Mouse (Mus musculus): ENCODE results near the gene Helb.

The Helb gene

DNA sequence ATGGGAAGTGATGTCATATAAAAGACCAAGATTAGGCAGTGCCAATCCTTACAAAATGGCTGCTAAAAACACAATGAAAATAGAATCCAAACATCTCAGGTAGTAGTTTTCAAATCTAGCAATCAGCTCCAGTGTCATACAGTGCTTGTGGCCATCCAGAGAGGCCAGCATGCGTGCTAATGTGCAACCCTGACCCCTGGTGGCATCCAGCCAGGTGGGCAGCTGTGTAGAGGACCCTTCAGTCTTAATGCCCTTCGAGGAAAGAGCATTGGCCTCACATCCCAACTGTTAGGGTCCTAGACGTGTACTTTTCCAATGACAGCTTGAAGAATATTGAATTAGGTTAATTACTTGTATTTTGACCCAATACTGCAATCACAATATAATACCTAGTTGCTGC lies 34.9 kb downstream of the Helb start:
- no peak for DNase-seq

DNA sequence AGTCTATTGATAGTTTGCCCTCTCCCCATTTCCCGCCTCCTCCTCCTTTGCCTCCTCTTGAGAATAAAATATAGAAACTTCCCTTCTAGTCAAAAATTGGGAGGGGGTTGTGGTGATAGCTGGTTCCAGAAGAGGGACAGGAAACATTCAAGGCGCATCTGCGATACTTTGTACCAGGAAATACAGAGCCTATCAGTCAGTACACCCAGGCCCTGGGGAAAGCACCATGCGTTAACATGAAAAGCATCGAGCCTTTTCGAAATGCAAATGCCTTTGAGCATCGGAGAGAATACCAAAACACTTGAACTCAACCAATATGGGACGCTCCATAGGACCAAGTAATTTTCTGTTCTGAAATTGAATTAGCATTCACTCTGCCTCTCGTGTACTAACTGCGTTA lies 46.5 kb downstream of the Helb start:
- DNase-seq, result no peak

DNA sequence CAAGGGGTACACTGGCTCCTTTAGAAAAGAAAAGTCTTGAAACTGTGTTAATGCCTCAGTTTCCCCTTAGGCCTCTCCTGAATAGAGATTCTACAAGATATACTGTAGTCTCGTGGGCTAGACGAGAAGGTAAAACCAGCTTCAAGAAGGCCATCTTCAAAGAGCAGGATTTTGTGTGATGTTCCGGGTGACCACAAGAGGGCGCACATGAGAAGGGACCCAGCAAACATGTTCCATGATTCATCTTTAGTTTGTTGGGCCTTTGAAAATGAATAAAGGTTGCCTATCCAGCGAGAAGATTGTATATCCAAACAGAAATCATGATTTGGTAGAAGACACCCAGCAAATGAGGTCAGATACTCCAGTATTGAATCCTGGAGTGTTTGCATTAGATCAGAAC lies 48.4 kb downstream of the Helb start:
- DNase-seq, result peak; percentile 57

DNA sequence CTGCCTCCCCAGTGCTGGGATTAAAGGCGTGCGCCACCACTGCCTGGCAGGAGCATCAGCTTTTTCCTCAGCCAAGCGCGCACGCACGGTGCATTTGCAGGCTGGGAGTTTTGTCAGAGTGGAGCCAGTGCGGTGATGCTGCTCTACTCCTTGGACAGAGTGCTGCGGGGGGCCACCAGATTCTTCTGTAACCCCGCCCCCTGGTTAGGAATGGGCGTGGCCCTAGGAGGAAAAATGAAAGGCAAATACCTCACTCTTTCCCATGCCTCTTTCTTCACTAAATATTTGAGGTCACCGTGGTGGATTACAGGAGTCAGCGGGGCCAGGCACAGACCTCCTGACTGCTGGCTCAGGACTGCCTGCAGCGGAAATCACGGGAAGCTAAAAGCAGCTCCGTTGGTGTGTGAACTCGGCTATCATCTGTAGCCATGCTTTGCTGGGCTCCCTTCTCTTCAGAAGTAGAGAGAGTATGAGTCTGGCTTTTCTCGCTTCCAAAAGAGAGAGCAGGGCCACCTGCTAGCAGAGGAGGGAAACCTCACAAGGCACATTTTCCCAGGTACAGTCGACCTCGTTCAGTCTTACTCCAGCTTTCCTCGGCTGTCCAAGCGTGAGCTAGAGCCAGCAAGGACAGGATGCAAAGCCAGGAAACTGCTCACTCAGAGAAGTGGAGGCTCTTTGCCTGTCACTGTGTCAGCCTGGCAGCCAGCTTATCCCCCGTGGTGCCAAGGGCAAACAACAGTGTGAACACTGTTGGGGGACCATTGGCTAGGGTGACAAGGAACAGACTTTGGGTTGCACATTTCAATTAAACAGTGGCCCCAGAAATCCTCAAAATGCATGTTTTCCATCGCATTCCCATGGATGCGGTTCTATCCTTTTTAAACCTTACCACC lies 51.3 kb downstream of the Helb start:
- DNase-seq, result no peak

DNA sequence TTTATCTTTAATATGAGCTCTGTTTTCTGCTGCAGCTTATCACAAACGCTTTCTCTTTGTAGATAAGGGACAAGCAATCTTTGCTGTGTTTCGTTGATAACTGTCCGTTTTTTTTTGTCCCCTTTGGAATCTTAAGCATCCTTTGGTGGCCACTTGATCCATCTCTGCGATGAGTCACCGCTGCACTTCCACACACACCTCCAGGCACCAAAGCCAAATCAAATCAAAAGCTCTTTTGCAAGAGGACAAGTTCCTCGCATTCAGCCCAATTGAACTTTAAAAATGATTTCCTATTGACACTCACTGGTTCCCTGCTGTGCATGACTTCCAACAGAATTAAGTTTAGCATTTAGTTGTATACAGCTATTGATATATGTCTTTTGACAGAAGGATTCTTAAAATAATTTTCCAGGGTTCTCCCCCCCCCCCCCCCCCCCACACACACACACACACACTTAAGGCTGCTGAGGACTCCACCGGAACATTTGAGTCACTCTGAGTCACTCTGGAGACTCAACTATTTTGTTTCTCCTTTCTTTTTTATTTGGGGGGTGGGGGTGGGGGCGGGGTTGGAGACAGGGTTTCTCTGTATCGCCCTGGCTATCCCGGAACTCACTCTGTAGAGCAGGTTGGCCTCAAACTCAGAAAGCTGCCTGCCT lies 52.1 kb downstream of the Helb start:
- no peak for DNase-seq

DNA sequence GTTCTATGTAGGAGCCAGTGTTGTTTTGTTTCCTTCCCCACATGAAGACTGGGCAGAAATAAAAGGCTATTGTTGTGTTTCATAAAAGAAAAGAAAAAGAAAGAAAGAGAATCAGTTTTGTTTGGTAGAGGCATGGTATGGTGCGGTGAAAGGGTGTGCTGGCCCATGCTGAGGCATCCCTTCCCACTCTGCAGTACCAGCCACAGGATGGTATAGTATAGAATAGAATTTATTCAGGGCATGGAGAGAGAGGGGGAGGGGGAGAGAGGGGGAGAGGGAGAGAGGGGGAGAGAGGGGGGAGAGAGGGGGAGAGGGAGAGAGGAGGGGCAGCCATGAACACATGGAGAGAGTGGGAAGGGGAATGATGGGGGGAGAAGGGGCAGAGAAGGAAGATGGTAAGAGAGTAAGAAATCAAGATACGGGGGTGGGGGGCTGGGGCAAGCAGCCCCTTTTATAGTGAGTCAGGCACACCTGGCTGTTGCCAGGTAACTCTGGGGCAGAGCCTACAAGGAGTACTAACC lies 68.0 kb downstream of the Helb start:
- no peak for DNase-seq

DNA sequence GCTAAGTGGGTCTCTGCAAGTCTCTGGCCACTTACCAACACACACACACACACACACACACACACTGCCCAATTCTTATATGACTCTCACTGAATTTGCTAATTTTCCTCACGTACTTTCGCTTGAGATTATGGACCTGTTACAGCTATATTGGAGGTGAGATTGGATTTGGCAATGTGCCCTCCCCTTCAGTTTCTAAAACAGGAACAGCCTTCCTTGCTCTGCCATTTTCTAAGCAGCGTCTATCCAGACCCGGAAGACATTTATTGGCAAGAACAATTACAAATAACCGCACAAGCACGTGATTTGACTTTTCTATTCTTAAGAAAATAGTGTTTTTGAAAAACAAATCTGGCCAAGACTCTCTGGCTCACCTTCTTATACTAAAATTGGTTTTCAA lies 68.5 kb downstream of the Helb start:
- no peak for DNase-seq

DNA sequence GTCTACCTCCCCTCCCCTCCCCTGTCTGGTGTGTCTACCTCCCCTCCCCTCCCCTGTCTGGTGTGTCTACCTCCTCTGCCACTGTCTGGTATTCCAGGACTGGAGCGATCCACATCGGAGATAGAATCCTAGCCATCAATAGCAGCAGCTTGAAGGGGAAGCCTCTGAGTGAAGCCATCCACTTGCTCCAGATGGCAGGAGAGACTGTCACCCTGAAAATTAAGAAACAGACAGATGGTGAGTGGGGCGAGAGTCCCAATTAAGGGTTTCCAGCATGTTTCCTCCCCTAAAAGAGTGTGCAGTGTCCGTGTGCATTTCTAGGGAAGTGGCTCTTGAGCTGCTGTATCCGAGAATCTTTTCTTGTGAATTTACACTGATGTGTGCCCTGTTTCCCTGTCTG lies 74.6 kb downstream of the Helb start:
- DNase-seq, result no peak

DNA sequence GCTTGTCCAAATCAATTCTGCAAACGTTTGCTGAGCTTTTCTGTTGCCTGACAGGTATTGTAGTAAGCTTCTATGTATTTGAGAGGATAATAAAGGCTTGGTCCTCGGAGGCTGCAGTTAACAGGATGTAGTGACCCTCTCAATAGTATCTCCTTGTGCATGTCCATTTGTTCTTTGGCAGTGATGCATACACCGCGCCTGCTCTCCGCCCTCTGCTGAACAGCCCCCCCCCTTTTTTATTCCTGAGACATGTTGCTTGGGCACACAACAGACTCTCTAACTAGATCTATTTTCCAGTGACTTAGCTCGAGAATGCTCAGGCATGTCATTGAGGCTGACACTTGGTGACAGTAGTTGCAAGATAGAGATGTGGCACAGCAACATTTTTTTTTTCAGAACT lies 77.0 kb downstream of the Helb start:
- no peak for DNase-seq

DNA sequence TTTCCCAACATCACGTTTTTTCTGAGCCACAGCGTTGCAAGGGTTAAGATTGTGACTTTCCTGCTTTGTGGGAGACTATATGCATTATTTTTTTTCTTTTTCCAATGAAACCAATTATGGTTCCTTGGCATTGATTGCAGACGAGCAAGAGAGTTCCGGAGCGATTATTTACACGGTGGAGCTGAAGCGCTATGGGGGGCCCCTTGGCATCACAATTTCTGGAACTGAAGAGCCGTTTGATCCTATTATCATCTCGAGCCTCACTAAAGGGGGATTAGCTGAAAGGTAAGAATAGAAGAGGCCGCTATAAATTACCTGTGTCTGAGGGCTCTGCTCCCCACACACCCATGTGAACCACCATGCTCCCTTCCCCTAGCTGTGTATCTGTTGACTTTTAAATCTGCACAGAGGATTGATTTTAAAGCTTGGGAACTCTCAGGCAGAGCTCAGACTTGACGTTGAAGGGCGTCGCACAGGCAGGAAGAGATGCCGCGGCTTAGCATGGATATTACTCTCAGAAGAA lies 77.5 kb downstream of the Helb start:
- no peak for DNase-seq

DNA sequence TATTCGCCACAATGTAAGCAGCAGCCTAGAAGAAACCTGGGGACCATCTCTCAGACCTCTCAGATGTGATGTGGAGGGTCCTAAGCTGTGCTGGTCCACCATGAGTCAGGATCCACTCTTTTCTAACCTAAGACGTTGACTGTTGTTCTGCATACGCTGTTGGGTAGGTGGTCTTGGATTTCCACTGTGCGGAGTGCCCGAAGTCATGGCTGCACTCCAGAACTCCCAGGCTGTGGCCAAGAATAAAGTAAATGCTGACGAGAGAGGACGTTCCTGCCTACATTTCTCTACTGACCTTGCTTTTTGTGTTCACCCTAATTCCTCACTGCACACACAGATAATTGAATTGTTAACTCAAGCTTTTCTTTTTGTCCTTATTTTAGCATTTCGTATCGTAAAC lies 78.9 kb downstream of the Helb start:
- DNase-seq, result no peak

All from thymus, postnatal 14 days (tissue).